Mouse (Mus musculus) myocyte (in vitro differentiated cells): Measurements from ENCODE around the gene Zer1. TPM values are rescaled to one million over a fixed set of nuclear protein-coding genes. Genes with fewer than 3 reads are reported as not detected.

Experiments used
- H3K27me3 ChIP-seq: one replicate; pipeline ENCODE4 v1.6.1; 2011; ENCODE audit not compliant: control insufficient read depth, insufficient read depth, insufficient read length
- H3K36me3 ChIP-seq: one replicate; pipeline ENCODE4 v1.6.1; 2011; ENCODE audit not compliant: control insufficient read depth, insufficient read depth
- H3K4me2 ChIP-seq: one replicate; pipeline ENCODE4 v1.6.1; 2011; ENCODE audit warnings: low read depth, control low read depth
- H3K4me3 ChIP-seq: one replicate; pipeline ENCODE4 v1.5.1; 2011; ENCODE audit warnings: mild to moderate bottlenecking, control low read depth, moderate library complexity
- H3K79me2 ChIP-seq: one replicate; pipeline ENCODE4 v1.6.1; 2011; ENCODE audit not compliant: control insufficient read depth, insufficient read depth
- H3ac ChIP-seq: one replicate; pipeline ENCODE4 v1.6.1; 2011; ENCODE audit not compliant: control insufficient read depth, insufficient read length
- CEBPB ChIP-seq: IDR thresholded peaks from 2 replicates; pipeline ENCODE4 v1.6.1; 2011; ENCODE audit warnings: mild to moderate bottlenecking, moderate library complexity; ENCODE audit not compliant: poor library complexity, insufficient read depth, severe bottlenecking
- E2F4 ChIP-seq: IDR thresholded peaks from one replicate; pipeline ENCODE4 v1.6.1; 2011; ENCODE audit warnings: mild to moderate bottlenecking, control low read depth, moderate library complexity; ENCODE audit not compliant: insufficient read depth
- MAX ChIP-seq: IDR thresholded peaks from one replicate; pipeline ENCODE4 v1.6.1; 2011; ENCODE audit warnings: low read depth, mild to moderate bottlenecking, control low read depth
- MYOD1 ChIP-seq, 3 experiments: IDR thresholded peaks; one replicate each; pipeline ENCODE4 v1.6.1; 2011; ENCODE audit warnings: control low read depth in 2 of 3, low read depth in 2 of 3, mild to moderate bottlenecking in 2 of 3, moderate library complexity in 1 of 3; ENCODE audit not compliant: insufficient read length in 2 of 3, control insufficient read depth in 1 of 3
- MYOG ChIP-seq, 3 experiments: IDR thresholded peaks; one replicate each; pipeline ENCODE4 v1.6.1; 2011; ENCODE audit warnings: control low read depth in 2 of 3, low read depth in 2 of 3, mild to moderate bottlenecking in 2 of 3; ENCODE audit not compliant: insufficient read length in 2 of 3, control insufficient read depth in 1 of 3, insufficient read depth in 1 of 3
- POLR2A ChIP-seq: IDR thresholded peaks from one replicate; pipeline ENCODE4 v1.6.1; 2011; ENCODE audit warnings: low read depth, mild to moderate bottlenecking, control low read depth, moderate library complexity; ENCODE audit not compliant: insufficient read length
- POLR2AphosphoS2 ChIP-seq: IDR thresholded peaks from one replicate; pipeline ENCODE4 v1.6.1; 2011; ENCODE audit warnings: low read depth, control low read depth; ENCODE audit not compliant: insufficient read length
- REST ChIP-seq: IDR thresholded peaks from one replicate; pipeline ENCODE4 v1.6.1; 2011; ENCODE audit warnings: mild to moderate bottlenecking, control low read depth, moderate library complexity; ENCODE audit not compliant: insufficient read depth, insufficient read length
- SRF ChIP-seq: IDR thresholded peaks from one replicate; pipeline ENCODE4 v1.6.1; 2011; ENCODE audit warnings: low read depth; ENCODE audit not compliant: control insufficient read depth, insufficient read length
- TCF12 ChIP-seq: IDR thresholded peaks from one replicate; pipeline ENCODE4 v1.6.1; 2011; ENCODE audit warnings: mild to moderate bottlenecking, control low read depth; ENCODE audit not compliant: poor library complexity, insufficient read depth, severe bottlenecking
- TCF3 ChIP-seq: IDR thresholded peaks from one replicate; pipeline ENCODE4 v1.6.1; 2011; ENCODE audit warnings: low read depth, control low read depth; ENCODE audit not compliant: insufficient read length
- USF1 ChIP-seq: IDR thresholded peaks from one replicate; pipeline ENCODE4 v1.6.1; 2011; ENCODE audit warnings: low read depth, mild to moderate bottlenecking, control low read depth, moderate library complexity
- polyA plus RNA-seq: library from polyadenylated mRNA; unstranded; fragments of >200 nt; fragmentation: generic; extraction: Trizol; gene quantifications from one replicate; pipeline ENCODE4 v1.2.1, GENCODE M21; 2012; ENCODE audit warnings: missing spikeins

Gene Zer1
- polyA plus RNA-seq, 1 experiment = 13.1 TPM

DNA sequence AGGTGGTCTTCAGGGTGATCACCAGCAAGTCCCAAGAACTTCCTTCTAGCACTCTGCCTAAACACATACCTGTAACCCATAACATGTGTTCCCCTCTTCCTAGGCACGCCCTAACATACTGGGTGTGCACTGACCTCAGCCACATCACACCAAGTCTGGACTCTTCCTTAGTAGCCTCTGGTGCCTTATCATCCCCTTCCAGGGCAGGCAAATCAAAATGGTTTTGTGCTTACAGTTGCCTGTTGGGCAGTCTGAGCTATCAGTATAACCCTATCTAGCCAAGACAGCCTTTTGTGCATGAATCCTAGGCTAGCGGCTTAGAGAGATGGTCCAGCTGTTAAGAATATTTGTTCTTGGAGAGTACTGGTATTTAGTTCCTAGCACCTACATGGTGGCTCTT lies 12.9 kb downstream of the Zer1 start:
- no peaks in the 10 kb centered on the region for H3K27me3 ChIP-seq
- no peaks in the 10 kb centered on the region for H3K36me3 ChIP-seq
- no peak for TF ChIP-seq TCF12
- TF ChIP-seq E2F4 = no peak
- no peak for TF ChIP-seq MAX
- no peak for TF ChIP-seq MYOD1 (IDR thresholded peaks at IDR 0.05; ENCODE audit: control insufficient read depth in 1 of 3, insufficient read length in 2 of 3, low read depth in 2 of 3)
- no peak for TF ChIP-seq REST
- TF ChIP-seq TCF3 = no peak
- TF ChIP-seq SRF = no peak
- no peak for TF ChIP-seq POLR2A
- TF ChIP-seq CEBPB = no peak
- TF ChIP-seq USF1 = no peak
- no peak for TF ChIP-seq POLR2AphosphoS2
- no peak overlapping the region for H3K4me3 ChIP-seq
- H3K79me2 ChIP-seq = no peaks in the 10 kb centered on the region
- H3ac ChIP-seq = no peak overlapping the region
- H3K4me2 ChIP-seq = no peak overlapping the region

DNA sequence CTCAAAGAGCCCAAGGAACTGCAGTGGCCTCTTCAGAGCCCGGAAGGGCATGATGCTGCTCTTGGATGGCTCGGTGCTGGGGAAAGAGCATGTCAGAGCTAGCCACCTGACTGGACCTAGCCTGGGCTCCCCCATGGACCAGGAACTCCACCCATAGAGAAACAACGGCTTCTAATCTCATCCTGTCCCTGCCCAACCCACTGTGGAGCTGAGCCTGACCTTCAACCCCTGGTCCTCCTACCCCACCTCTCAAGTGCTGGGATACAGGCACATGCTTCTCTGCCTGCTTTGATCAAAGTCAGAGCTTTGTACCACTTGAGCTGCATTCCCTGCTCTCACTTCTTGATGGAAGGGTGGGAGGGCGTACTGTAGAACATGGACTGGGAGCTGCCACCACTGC lies 16.1 kb downstream of the Zer1 start:
- no peak overlapping the region for H3K4me3 ChIP-seq
- H3ac ChIP-seq = no peak overlapping the region
- no peaks in the 10 kb centered on the region for H3K36me3 ChIP-seq
- H3K4me2 ChIP-seq = no peak overlapping the region
- H3K79me2 ChIP-seq = no peaks in the 10 kb centered on the region
- no peaks in the 10 kb centered on the region for H3K27me3 ChIP-seq
- TF ChIP-seq REST = no peak
- no peak for TF ChIP-seq TCF12
- TF ChIP-seq MYOG (IDR thresholded peaks at IDR 0.05; ENCODE audit: control insufficient read depth in 1 of 3, insufficient read depth in 1 of 3, insufficient read length in 2 of 3, low read depth in 2 of 3) = no peak
- no peak for TF ChIP-seq POLR2A
- TF ChIP-seq USF1 = no peak
- no peak for TF ChIP-seq MAX
- TF ChIP-seq SRF = no peak
- no peak for TF ChIP-seq CEBPB
- TF ChIP-seq E2F4 = no peak
- no peak for TF ChIP-seq POLR2AphosphoS2
- no peak for TF ChIP-seq MYOD1 (IDR thresholded peaks at IDR 0.05; ENCODE audit: control insufficient read depth in 1 of 3, insufficient read length in 2 of 3, low read depth in 2 of 3)
- no peak for TF ChIP-seq TCF3

DNA sequence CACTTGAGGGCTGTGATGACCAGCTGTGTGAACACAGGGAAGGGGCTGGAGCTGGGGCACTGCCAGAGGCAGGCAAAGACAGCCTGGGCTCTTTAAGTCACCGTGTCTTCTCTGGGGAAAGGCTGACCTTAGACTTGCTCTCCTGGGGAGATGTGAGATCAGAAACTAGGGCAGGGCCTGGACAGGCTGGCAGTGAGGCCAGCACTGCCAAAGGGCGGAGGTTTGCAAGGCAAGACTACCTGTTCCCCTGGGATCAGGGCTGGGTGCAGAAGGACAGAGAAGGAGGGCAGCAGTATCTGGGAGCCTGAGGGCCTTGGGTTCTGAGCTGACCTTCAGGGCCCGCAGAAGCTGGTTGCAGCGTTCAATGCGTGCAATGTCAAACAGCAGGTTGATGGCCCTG lies 16.7 kb downstream of the Zer1 start:
- H3K4me2 ChIP-seq = no peak overlapping the region
- no peaks in the 10 kb centered on the region for H3K36me3 ChIP-seq
- no peaks in the 10 kb centered on the region for H3K27me3 ChIP-seq
- no peak for TF ChIP-seq SRF
- no peak overlapping the region for H3K4me3 ChIP-seq
- H3ac ChIP-seq = no peak overlapping the region
- no peaks in the 10 kb centered on the region for H3K79me2 ChIP-seq

DNA sequence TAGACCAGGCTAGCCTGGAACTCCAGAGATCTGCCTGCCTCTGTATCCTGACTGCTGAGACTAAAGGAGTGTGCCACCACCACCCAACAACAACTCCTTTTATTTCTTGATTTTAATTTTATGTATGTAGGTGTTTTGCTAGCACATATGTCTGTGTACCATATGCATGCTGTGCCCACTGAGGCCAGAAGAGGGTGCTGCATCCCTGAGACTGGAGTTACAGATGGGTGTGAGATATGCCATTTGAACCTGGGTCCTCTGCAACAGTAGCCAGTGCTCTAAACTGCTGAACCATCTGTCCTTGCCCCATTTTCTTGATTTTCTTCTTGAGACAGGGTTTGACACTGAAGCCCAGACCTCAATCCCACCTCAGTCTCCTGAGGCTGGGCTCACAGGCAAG lies 18.0 kb downstream of the Zer1 start:
- Histone ChIP-seq H3K36me3 (no peaks in the 10 kb centered on the region), H3K4me3 (no peak overlapping the region), H3K79me2 (no peaks in the 10 kb centered on the region), H3K27me3 (no peaks in the 10 kb centered on the region), H3K4me2 (no peak overlapping the region), H3ac (no peak overlapping the region)
- TF ChIP-seq POLR2A (no peak), SRF (no peak), CEBPB (no peak), E2F4 (no peak)

DNA sequence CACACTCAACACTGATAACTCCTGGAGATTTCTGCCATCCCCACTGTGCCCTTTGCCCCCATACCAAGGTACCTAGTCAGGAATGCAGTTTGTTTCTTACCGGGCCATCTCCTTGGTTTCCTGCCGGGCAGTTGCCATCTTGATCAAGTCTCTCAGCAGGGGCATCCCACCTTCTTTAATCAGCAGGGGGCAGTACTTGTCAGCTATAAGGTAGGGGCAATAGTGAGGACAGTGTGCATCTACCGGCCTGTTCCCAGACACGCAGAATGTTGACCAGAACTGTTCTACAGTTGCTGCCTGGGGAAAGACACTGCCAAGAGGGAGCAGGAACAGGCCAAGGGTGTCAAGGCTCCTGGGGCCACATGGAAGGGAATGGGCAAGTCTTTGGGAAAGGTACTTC lies 24.2 kb downstream of the Zer1 start:
- no peaks in the 10 kb centered on the region for H3K36me3 ChIP-seq
- peaks cover 2% of the 10 kb centered on the region for H3K79me2 ChIP-seq
- H3K27me3 ChIP-seq = no peaks in the 10 kb centered on the region
- no peak overlapping the region for H3K4me2 ChIP-seq
- TF ChIP-seq POLR2AphosphoS2 (no peak), MYOG (IDR thresholded peaks at IDR 0.05; ENCODE audit: control insufficient read depth in 1 of 3, insufficient read depth in 1 of 3, insufficient read length in 2 of 3, low read depth in 2 of 3) (no peak), POLR2A (no peak), MAX (no peak), CEBPB (no peak), TCF12 (no peak), SRF (no peak), TCF3 (no peak), REST (no peak), E2F4 (no peak), MYOD1 (IDR thresholded peaks at IDR 0.05; ENCODE audit: control insufficient read depth in 1 of 3, insufficient read length in 2 of 3, low read depth in 2 of 3) (no peak), USF1 (no peak)
- H3K4me3 ChIP-seq = no peak overlapping the region
- no peak overlapping the region for H3ac ChIP-seq
